Comparison of ENCODE assay signal across 7 mouse cellular contexts in the genomic region with DNA sequence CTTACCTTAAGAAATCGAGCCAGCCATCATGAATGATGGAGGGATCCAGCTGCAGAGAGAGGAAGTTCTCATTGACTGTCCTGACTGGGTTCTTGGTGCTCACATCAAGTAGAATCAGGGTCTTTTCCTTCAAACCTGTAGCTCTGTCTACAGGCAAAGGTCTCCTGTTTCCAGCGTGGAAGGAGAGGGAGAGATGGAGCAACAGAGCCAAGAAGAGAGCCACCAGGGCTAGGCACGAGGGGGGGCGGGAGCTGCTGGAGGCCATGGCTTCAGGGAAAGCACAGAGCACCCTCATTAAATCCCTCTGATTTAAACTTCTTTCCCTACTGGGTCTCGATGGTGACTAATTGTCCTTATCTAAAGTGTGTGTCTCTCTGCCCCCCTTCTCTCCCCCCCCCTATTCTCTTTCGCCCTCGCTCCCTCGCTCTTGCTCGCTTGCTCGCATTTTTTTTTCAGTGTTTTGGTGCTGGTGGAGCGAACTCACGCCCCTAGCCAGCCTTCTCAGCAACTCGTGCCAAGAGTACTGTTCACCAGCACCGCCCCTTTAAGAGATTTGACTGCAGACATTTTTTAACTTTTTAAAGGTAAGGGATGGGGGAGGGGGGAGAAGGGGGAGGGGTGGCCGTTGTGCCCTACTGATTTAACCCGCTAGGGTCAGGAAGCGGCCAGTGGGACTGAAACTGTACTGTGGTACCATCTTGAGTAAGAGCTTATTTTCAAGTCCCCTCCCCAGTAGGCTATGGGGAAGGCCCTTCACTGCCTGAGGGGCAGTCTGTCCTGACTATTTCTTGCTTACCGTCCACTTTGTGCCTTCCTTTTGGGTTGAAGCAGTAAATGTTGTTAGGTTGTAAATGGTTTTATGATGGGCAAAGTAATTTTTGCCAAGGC. TPM values are rescaled to one million over a fixed set of nuclear protein-coding genes. Genes with fewer than 3 reads are reported as not detected.
DNase-seq lines count a peak whose midpoint lies in the region; ATAC-seq and TF ChIP-seq lines count a peak whose summit lies in the region.

A gene (minus strand): TSS at position 339 of the 888 bp plus-strand sequence.

- no peaks in the 10 kb centered on the region for H3K36me3 ChIP-seq in midbrain, embryonic 13.5 days

- 3% methylated on average over 18 of the region's 18 CpGs for WGBS in midbrain, embryonic 13.5 days

- H3K4me2 ChIP-seq in midbrain, embryonic 13.5 days (replicated peaks), result peak within 1 kb of the TSS; percentile 40

- ATAC-seq in midbrain, embryonic 13.5 days, result no peak

- peaks cover 42% of the 10 kb centered on the region for H3K4me1 ChIP-seq in midbrain, embryonic 13.5 days (replicated peaks)

- peaks cover 69% of the 10 kb centered on the region for H3K27me3 ChIP-seq in midbrain, embryonic 13.5 days

- H3K9ac ChIP-seq in midbrain, embryonic 13.5 days (replicated peaks), result no peak within 1 kb of the TSS

- no peak for TF ChIP-seq POLR2A in brain, embryonic 14.5 days (IDR thresholded peaks at IDR 0.05; ENCODE audit: borderline replicate concordance, extremely low read depth, insufficient read depth, insufficient read length, poor library complexity, severe bottlenecking)

- no peaks in the 10 kb centered on the region for H3K9me3 ChIP-seq in midbrain, embryonic 13.5 days

- peak within 1 kb of the TSS; percentile 24 for H3K4me3 ChIP-seq in midbrain, embryonic 13.5 days (replicated peaks)

- no peak within 1 kb of the TSS for H3K27ac ChIP-seq in midbrain, embryonic 13.5 days

- peak; percentile 1 for DNase-seq in Muller cell, postnatal 12 days (ENCODE audit: inconsistent ontology term)
- peak; percentile 35 for DNase-seq in brain, embryonic 14.5 days (ENCODE audit: low read depth)
- peak; percentile 11 for DNase-seq in heart, postnatal 4 days
- DNase-seq in cerebellum, postnatal 14 days, result no peak
- no peak for DNase-seq in gastrocnemius, postnatal 4 days (ENCODE audit: low spot score in 2 of 2)
- DNase-seq in ovary, postnatal 36 days (ENCODE audit: low spot score), result no peak

- no peak for TF ChIP-seq CTCF in brain, embryonic 14.5 days (IDR thresholded peaks at IDR 0.05; ENCODE audit: borderline replicate concordance, extremely low read depth, insufficient read depth, insufficient read length)

RNA-seq across cellular contexts. Expression of the gene that starts here (rescaled TPM):
- 0.08 and 0.18 TPM in 2 replicates for polyA plus RNA-seq in brain, embryonic 14.5 days (2012; rRNA removed)
- 1 to 10 TPM in 1 of 2 experiments, under 1 TPM in 1; 0.71 to 1.4 TPM for total RNA-seq in heart, postnatal 4 days (2021)
- 0.05 TPM in 2 replicates for polyA plus RNA-seq in midbrain, embryonic 13.5 days (2015; fragmentation: Nextera tagmentation; extraction: Ambion mirVana)
- total RNA-seq in gastrocnemius, postnatal 4 days (2021), result under 1 TPM; 0.34 to 0.54 TPM

Comparison
In these comparisons a context has a peak if more than half of its experiments do, and no peak if none do; other contexts are left out.
1. Peak in DNase-seq in brain, embryonic 14.5 days; RNA of the gene not detected or under 1 TPM.
2. DNase-seq: peak in Muller cell, postnatal 12 days (single experiment) and heart, postnatal 4 days (single experiment); none in cerebellum, postnatal 14 days (0 of 2), gastrocnemius, postnatal 4 days (0 of 2) and ovary, postnatal 36 days (single experiment).